Mouse (Mus musculus) thymus, adult 2 months (tissue): ENCODE data around the gene Slc5a4a. TPM values are rescaled to one million over a fixed set of nuclear protein-coding genes. Genes with fewer than 3 reads are reported as not detected.

Source experiments
- DNase-seq: peaks from one replicate; pipeline ENCODE4 v3.0.0; 2021
- H3K27ac ChIP-seq: fragments of 200-500 bp; 2 replicates; pipeline ENCODE4 v1.5.1; 2012; ENCODE audit warnings: low read length, control low read depth; ENCODE audit not compliant: control insufficient read depth, insufficient read depth
- H3K27me3 ChIP-seq: fragments of 200-500 bp; 2 replicates; pipeline ENCODE4 v1.6.1; 2012; ENCODE audit warnings: mild to moderate bottlenecking, low read length, moderate library complexity, mixed read lengths; ENCODE audit not compliant: control insufficient read depth, insufficient read depth
- H3K36me3 ChIP-seq: fragments of 200-500 bp; 2 replicates; pipeline ENCODE4 v1.6.1; 2012; ENCODE audit warnings: mild to moderate bottlenecking, low read length, moderate library complexity; ENCODE audit not compliant: control insufficient read depth, insufficient read depth
- H3K4me1 ChIP-seq: fragments of 200-500 bp; replicated peaks from 2 replicates; pipeline ENCODE4 v1.6.1; 2012; ENCODE audit warnings: low read length; ENCODE audit not compliant: control insufficient read depth, insufficient read depth
- H3K4me3 ChIP-seq: fragments of 200-500 bp; 2 replicates; pipeline ENCODE4 v1.5.1; 2012; ENCODE audit warnings: mild to moderate bottlenecking, low read length, control low read depth, moderate library complexity; ENCODE audit not compliant: control insufficient read depth, insufficient read depth
- CTCF ChIP-seq: fragments of 200-500 bp; IDR thresholded peaks from 2 replicates; pipeline ENCODE4 v1.5.1; 2012; ENCODE audit warnings: mild to moderate bottlenecking, control low read depth, low read length, moderate library complexity, borderline replicate concordance; ENCODE audit not compliant: control insufficient read depth, poor library complexity, insufficient read depth; ENCODE audit errors: extremely low read depth
- POLR2A ChIP-seq: fragments of 200-500 bp; IDR thresholded peaks from 2 replicates; pipeline ENCODE4 v1.6.1; 2012; ENCODE audit warnings: mild to moderate bottlenecking, low read length, control low read depth, moderate library complexity; ENCODE audit not compliant: control insufficient read depth, poor library complexity, insufficient read depth; ENCODE audit errors: extremely low read depth
- WGBS: fragments of 180-500 bp; shearing (Covaris S2); methylation state at CpG from one replicate; pipeline ENCODE4 v1.1.7; 2018; 5-methylcytosine and 5-hydroxymethylcytosine counted together
- polyA plus RNA-seq: library from polyadenylated mRNA; depleted of rRNA; stranded (reverse); fragments of >200 nt; gene quantifications from 2 replicates; pipeline ENCODE4 v1.2.3, GENCODE M21; 2012

The Slc5a4a gene
- polyA plus RNA-seq, 1 experiment: not detected

DNA sequence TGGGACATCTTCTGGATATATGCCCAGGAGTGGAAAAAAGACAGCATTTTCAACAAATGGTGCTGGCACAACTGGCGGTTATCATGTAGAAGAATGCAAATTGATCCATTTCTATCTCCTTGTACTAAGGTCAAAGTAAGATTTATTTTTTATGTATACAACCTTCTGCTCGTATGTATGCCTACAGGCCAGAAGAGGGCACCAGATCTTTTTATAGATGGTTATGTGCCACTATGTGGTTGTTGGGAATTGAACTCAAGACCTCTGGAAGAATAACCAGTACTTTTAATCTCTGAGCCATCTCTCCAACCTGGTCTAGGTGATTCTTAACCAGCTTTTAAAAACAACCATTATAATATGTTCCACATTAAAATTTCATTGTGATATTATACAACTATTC is 10.9 kb upstream of the Slc5a4a start:
- 85% methylated on average over 2 of the region's 2 CpGs for WGBS
- Histone ChIP-seq H3K27me3 (no peaks in the 10 kb centered on the region), H3K4me3 (no peak overlapping the region), H3K27ac (no peak overlapping the region), H3K4me1 (no peaks in the 10 kb centered on the region), H3K36me3 (no peaks in the 10 kb centered on the region)
- DNase-seq: no peak
- TF ChIP-seq POLR2A: no peak

DNA sequence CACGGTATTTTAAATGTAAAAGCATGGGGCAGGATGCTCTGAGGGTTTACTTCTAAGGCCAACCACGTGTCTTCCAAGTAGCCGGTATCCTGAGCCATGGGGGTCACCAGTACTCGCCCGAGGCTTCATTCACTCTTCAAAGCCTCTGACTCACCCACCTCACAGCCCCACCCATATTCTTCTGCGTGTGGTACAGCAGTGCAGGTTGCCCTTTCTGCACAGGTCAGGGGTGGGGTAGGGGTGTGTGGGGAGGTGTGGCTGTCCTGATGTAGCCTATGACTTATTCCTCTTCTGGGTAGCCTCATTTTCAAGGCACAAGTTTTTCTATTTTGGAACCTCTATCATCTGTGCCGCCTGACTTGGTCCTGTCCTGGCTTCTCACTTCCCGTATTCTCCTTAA is 405 bp upstream of the Slc5a4a start:
- Histone ChIP-seq H3K4me1 (no peaks in the 10 kb centered on the region), H3K27ac (no peak overlapping the region), H3K4me3 (no peak overlapping the region), H3K27me3 (no peaks in the 10 kb centered on the region), H3K36me3 (no peaks in the 10 kb centered on the region)
- no peak for TF ChIP-seq CTCF
- TF ChIP-seq POLR2A: no peak
- DNase-seq: no peak
- WGBS: 71% methylated on average over 8 of the region's 8 CpGs

- Histone ChIP-seq H3K27me3 (no peaks in the 10 kb centered on the region), H3K27ac (no peak overlapping the region), H3K4me3 (no peak overlapping the region), H3K4me1 (no peaks in the 10 kb centered on the region), H3K36me3 (no peaks in the 10 kb centered on the region)
- no peak for DNase-seq
- TF ChIP-seq POLR2A (no peak), CTCF (no peak)
- 84% methylated on average over 7 of the region's 7 CpGs for WGBS
Observed at GRCm38 (mm10) chr10:76155911-76156310, 8.7 kb downstream of the Slc5a4a start.

DNA sequence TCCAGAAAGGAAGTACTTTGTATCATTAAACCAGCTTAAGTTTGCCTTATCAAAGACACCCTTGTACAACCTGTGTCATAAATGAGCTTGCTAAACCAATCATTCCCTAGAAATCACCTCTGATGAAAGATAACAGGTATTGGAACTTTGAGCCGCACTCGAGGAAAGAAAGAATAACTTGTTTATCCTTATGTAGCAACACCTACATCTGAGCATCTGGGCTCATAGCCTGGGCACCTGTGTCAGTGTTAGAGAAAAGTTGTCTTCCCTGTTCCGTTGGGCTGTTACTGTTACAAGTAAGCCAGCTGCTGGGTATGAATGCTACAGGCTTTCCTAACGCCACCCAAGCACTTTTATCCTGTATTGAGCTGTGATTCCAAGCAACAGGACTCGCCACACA is 10.3 kb downstream of the Slc5a4a start:
- Histone ChIP-seq H3K36me3 (no peaks in the 10 kb centered on the region), H3K4me3 (no peak overlapping the region), H3K27me3 (no peaks in the 10 kb centered on the region), H3K4me1 (no peaks in the 10 kb centered on the region), H3K27ac (no peak overlapping the region)
- TF ChIP-seq CTCF (no peak), POLR2A (no peak)
- no peak for DNase-seq
- WGBS: 84% methylated on average over 5 of the region's 5 CpGs

DNA sequence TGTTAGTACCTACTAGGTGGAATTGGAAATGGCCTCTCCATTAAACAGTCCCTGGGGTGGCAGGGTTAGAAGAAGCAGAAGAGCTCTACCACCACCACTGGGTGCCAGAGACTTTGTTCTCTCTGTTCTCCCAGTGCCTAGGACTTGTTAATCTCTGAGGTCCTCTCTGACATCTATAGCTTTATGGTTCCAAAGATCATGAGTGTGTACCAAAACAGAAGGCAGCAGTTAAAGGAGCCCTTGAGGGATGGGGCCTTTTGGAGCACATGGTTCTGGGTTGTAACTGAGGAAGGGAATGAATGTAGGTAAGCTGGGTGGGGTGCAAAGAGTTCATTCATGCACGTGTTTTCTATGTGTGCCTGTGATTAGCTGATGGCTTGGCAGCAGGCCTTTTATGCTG is 10.8 kb downstream of the Slc5a4a start:
- H3K36me3 ChIP-seq: no peaks in the 10 kb centered on the region
- H3K4me1 ChIP-seq: no peaks in the 10 kb centered on the region
- DNase-seq: no peak
- no peaks in the 10 kb centered on the region for H3K27me3 ChIP-seq
- no peak overlapping the region for H3K27ac ChIP-seq
- H3K4me3 ChIP-seq: no peak overlapping the region
- TF ChIP-seq POLR2A: no peak
- no peak for TF ChIP-seq CTCF
- 74% methylated on average over 1 of the region's 1 CpGs for WGBS

- Histone ChIP-seq H3K27me3 (no peaks in the 10 kb centered on the region), H3K36me3 (no peaks in the 10 kb centered on the region), H3K27ac (no peak overlapping the region), H3K4me1 (no peaks in the 10 kb centered on the region), H3K4me3 (no peak overlapping the region)
- WGBS: 80% methylated on average over 2 of the region's 2 CpGs
- TF ChIP-seq CTCF: no peak
- DNase-seq: no peak
Observed at GRCm38 (mm10) chr10:76174899-76175298, 27.6 kb downstream of the Slc5a4a start.

- H3K4me3 ChIP-seq: no peak overlapping the region
- no peak for DNase-seq
- H3K27ac ChIP-seq: no peak overlapping the region
- WGBS: 76% methylated on average over 4 of the region's 4 CpGs
- TF ChIP-seq CTCF (no peak), POLR2A (no peak)
- H3K36me3 ChIP-seq: no peaks in the 10 kb centered on the region
- no peaks in the 10 kb centered on the region for H3K4me1 ChIP-seq
- no peaks in the 10 kb centered on the region for H3K27me3 ChIP-seq
Observed at GRCm38 (mm10) chr10:76185216-76185615, 38.0 kb downstream of the Slc5a4a start.
